Mouse (Mus musculus) liver, embryonic 11.5 days (tissue): Measurements from ENCODE around the gene Ambra1. TPM values are rescaled to one million over a fixed set of nuclear protein-coding genes. Genes with fewer than 3 reads are reported as not detected.

Experiments used
- ATAC-seq: fragments of 200-750 bp; cut with Nextera tagmentation; replicated peaks from 2 replicates; pipeline ENCODE4 v1.8.0; 2017; ENCODE audit warnings: moderate number of reproducible peaks, mild to moderate bottlenecking, moderate TSS enrichment, moderate library complexity; ENCODE audit not compliant: low FRiP score
- DNase-seq: peaks from one replicate; pipeline ENCODE4 v3.0.0-alpha.2; 2017; ENCODE audit warnings: low spot score
- H3K27ac ChIP-seq: fragments of 300-500 bp; sonication (generic); 2 replicates; pipeline ENCODE4 v1.5.1; 2014; ENCODE audit warnings: mild to moderate bottlenecking, low read depth, low read length, control low read depth
- H3K27me3 ChIP-seq: fragments of 300-500 bp; sonication (generic); replicated peaks from 2 replicates; pipeline ENCODE4 v1.6.1; 2014; ENCODE audit warnings: low read length, mixed read lengths; ENCODE audit not compliant: control insufficient read depth, insufficient read depth
- H3K36me3 ChIP-seq: fragments of 300-500 bp; sonication (generic); 2 replicates; pipeline ENCODE4 v1.6.1; 2014; ENCODE audit warnings: mild to moderate bottlenecking, low read length, moderate library complexity, mixed read lengths; ENCODE audit not compliant: control insufficient read depth, insufficient read depth
- H3K4me1 ChIP-seq: fragments of 300-500 bp; sonication (generic); replicated peaks from 2 replicates; pipeline ENCODE4 v1.6.1; 2014; ENCODE audit warnings: low read length, mixed read lengths; ENCODE audit not compliant: control insufficient read depth, insufficient read depth
- H3K4me2 ChIP-seq: fragments of 300-500 bp; sonication (generic); 2 replicates; pipeline ENCODE4 v1.6.1; 2014; ENCODE audit warnings: mild to moderate bottlenecking, control low read depth, moderate library complexity
- H3K4me3 ChIP-seq: fragments of 300-500 bp; sonication (generic); 2 replicates; pipeline ENCODE4 v1.5.1; 2014; ENCODE audit warnings: low read depth, low read length, control low read depth
- H3K9ac ChIP-seq: fragments of 300-500 bp; sonication (generic); 2 replicates; pipeline ENCODE4 v1.6.1; 2014; ENCODE audit warnings: low read depth, low read length, control low read depth
- H3K9me3 ChIP-seq: fragments of 300-500 bp; sonication (generic); 2 replicates; pipeline ENCODE4 v1.6.1; 2016; ENCODE audit warnings: low read length, inconsistent platforms, mixed read lengths; ENCODE audit not compliant: control insufficient read depth
- WGBS: fragments of 180-500 bp; shearing (Covaris S2); extraction: QIAGEN DNeasy Blood & Tissue Kit; methylation state at CpG from one replicate; pipeline ENCODE4 v1.1.7; 2014; 5-methylcytosine and 5-hydroxymethylcytosine counted together
- microRNA-seq: library from miRNA; unstranded; fragments of <30 nt; microRNA quantifications from one replicate; pipeline ENCODE4, GENCODE M21; 2017; ENCODE audit warnings: borderline number of aligned reads
- polyA plus RNA-seq: library from polyadenylated mRNA; unstranded; fragments of >200 nt; fragmentation: Nextera tagmentation; extraction: Ambion mirVana; gene quantifications from 2 replicates; pipeline ENCODE4 v1.2.1, GENCODE M21; 2014

The Ambra1 gene
- polyA plus RNA-seq, 1 experiment from 2014 or later: 14.0 TPM

DNA sequence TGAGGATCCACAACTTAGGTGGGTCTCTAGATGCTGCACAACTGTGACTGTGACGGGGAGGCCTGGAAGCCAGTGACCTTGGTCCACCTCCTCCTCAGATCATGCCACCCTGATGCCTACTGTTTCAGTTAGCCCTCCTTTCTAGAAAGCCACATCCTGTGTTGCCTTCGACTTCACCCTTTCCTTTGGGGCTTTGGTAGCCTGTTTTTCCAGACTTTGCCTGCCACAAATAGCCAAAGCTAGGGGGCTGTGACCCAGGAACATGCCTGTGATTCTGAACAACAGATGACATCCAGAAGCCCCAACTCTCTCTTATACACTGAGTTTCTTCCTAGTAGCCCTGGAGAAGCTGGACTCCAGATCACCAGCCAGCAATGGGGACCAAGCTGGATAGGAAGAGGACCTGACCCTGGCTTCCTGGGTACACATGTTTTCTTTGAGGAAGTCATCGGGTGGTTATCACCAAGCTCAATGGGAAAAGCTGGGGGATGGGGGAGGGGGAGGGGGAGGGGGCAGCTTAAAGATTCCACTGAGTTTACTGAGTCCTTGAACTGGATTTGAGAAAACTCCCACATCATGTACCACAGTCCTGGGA is 234.8 kb downstream of the Ambra1 start:
- Histone ChIP-seq H3K27me3 (no peaks in the 10 kb centered on the region), H3K36me3 (0 out of 2 replicates have a peak, but pooled peaks cover 2% of the 10 kb centered on the region), H3K9ac (peak overlapping the region; percentile 49; the same call in 1 of the 2 replicates), H3K9me3 (no peaks in the 10 kb centered on the region), H3K4me1 (peaks cover 38% of the 10 kb centered on the region), H3K4me2 (peak overlapping the region; percentile 95), H3K27ac (peak overlapping the region; percentile 65; the same call in 1 of the 2 replicates), H3K4me3 (peak overlapping the region; percentile 97)
- 49% methylated on average over 3 of the region's 3 CpGs for WGBS
- ATAC-seq (no peak), DNase-seq (no peak)

DNA sequence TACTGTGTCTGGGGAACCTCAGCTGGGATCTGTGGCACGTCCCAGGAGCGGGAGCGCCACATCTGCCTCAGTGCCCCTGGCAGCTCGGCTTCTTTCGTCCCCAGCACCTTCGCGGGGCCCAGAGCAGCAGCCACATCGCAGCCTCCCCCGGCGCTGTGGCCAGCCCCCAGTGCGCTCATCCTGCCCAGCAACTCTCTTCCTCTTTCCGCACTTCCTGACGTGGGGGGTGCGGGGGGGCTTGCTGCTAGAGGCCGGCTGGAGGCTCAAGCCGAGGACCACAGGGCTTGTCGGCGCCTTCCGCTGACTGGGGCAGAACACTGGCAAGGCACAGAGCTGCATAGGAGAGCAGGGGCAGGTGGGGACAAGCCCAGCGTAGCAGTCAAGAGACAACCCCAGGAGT is 235.5 kb downstream of the Ambra1 start:
- DNase-seq (no peak), ATAC-seq (no peak)
- H3K4me1 ChIP-seq: peaks cover 31% of the 10 kb centered on the region
- 6% methylated on average over 20 of the region's 20 CpGs for WGBS
- H3K9me3 ChIP-seq: no peaks in the 10 kb centered on the region
- H3K4me3 ChIP-seq: peak overlapping the region; percentile 97
- peak overlapping the region; percentile 49 for H3K9ac ChIP-seq
- H3K27me3 ChIP-seq: peaks cover 5% of the 10 kb centered on the region
- H3K36me3 ChIP-seq: no peaks in the 10 kb centered on the region
- peak overlapping the region; percentile 65; the same call in 1 of the 2 replicates for H3K27ac ChIP-seq
- H3K4me2 ChIP-seq: peak overlapping the region; percentile 95

DNA sequence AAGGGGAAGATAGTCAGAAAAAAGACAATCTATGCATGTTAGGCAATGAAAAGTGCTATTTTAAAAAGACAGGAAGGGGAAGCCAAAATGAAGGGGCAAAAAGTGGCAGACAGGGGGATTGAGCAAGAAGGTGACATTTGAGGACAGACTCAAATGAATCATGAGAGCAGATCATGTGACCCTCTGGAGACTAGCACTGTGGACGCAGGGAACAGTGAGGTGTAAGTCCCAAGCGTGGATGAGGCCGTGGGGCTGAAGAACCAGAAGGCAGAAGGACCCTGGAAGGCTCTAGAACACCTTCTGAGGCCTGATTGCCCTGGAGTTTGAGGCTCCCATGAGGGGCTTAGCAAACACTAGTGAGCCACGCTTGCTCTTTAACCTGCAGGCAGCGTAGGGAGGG is 236.4 kb downstream of the Ambra1 start:
- no peak overlapping the region for H3K4me2 ChIP-seq
- H3K9ac ChIP-seq: no peak overlapping the region
- no peak overlapping the region for H3K27ac ChIP-seq
- no peaks in the 10 kb centered on the region for H3K9me3 ChIP-seq
- H3K4me1 ChIP-seq: peaks cover 29% of the 10 kb centered on the region
- WGBS: 76% methylated on average over 5 of the region's 5 CpGs
- ATAC-seq (no peak), DNase-seq (no peak)
- no peak overlapping the region for H3K4me3 ChIP-seq
- H3K27me3 ChIP-seq: peaks cover 14% of the 10 kb centered on the region
- no peaks in the 10 kb centered on the region for H3K36me3 ChIP-seq

DNA sequence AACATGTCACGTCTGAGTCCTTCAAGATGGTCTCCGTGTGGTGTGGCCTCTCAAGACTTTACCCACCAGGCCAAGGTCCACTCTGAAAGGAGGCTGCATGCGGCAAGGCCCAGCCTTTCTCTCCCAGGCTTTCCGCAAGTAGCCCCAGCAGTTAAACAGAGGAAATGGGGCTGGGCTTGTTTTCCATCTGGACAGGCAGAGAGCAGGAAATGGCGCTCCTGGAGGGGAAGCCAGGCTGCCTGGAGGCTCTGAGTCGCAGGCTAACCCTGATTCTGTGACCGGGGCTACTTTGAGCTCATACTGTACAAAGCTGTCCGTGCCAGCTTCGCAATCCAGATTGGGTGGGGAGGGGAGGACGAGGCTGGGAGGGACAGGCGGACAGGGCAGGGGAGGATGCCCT is 238.0 kb downstream of the Ambra1 start:
- peaks cover 27% of the 10 kb centered on the region for H3K27me3 ChIP-seq
- H3K4me2 ChIP-seq: no peak overlapping the region
- no peak for DNase-seq
- no peak overlapping the region for H3K9ac ChIP-seq
- peak overlapping the region; percentile 27; the same call in 1 of the 2 replicates for H3K27ac ChIP-seq
- 45% methylated on average over 11 of the region's 11 CpGs for WGBS
- no peak for ATAC-seq
- H3K9me3 ChIP-seq: no peaks in the 10 kb centered on the region
- H3K4me1 ChIP-seq: peaks cover 19% of the 10 kb centered on the region
- H3K4me3 ChIP-seq: no peak overlapping the region
- H3K36me3 ChIP-seq: no peaks in the 10 kb centered on the region

Small RNAs within 50 kb of the gene (microRNA-seq; reads per million reads assigned to microRNA genes)
- 1.4 reads per million for gene Mir6999

Other genes with a start within 250 kb of the Ambra1 start
- gene Ckap5, start 203.4 kb upstream of the Ambra1 start, polyA plus RNA-seq: 49.4 and 65.0 TPM in 2 replicates
- 124 and 136 TPM in 2 replicates for gene F2, start 93.7 kb upstream of the Ambra1 start, polyA plus RNA-seq
- 5.1 and 5.4 TPM in 2 replicates for gene Zfp408, start 80.3 kb upstream of the Ambra1 start, polyA plus RNA-seq
- 99.2 and 100 TPM in 2 replicates for gene Arhgap1, start 80.3 kb upstream of the Ambra1 start, polyA plus RNA-seq
- 23.0 and 23.3 TPM in 2 replicates for gene Atg13, start 19.6 kb upstream of the Ambra1 start, polyA plus RNA-seq
- 16.3 TPM in 2 replicates for gene Harbi1, start 19.3 kb upstream of the Ambra1 start, polyA plus RNA-seq
- 0.34 and 0.36 TPM in 2 replicates for gene Chrm4, start 197.1 kb downstream of the Ambra1 start, polyA plus RNA-seq
- gene Mdk, start 202.2 kb downstream of the Ambra1 start, polyA plus RNA-seq: 461 and 501 TPM in 2 replicates
- gene Gm9821, start 215.6 kb downstream of the Ambra1 start, polyA plus RNA-seq: 3.7 and 4.8 TPM in 2 replicates
- gene Dgkz, start 245.7 kb downstream of the Ambra1 start, polyA plus RNA-seq: 81.4 and 85.9 TPM in 2 replicates